Mouse (Mus musculus) forebrain, embryonic 16.5 days (tissue): ENCODE measurements at regions not wholly inside any gene's neighbourhood (a gene's known extent, or its start where the extent isn't known, plus 50 kb on each side); places are given as distances from the start of the nearest gene placed in this dataset.

ENCODE experiments used
- ATAC-seq: fragments of 200-750 bp; cut with Nextera tagmentation; 2 replicates; pipeline ENCODE4 v1.8.0; 2017; ENCODE audit warnings: mild to moderate bottlenecking, moderate library complexity
- H3K27ac ChIP-seq: fragments of 300-500 bp; sonication (generic); 2 replicates; pipeline ENCODE4 v1.5.1; 2014; ENCODE audit warnings: low read length, control low read depth
- H3K27me3 ChIP-seq: fragments of 300-500 bp; sonication (generic); replicated peaks from 2 replicates; pipeline ENCODE4 v1.6.1; 2014; ENCODE audit warnings: low read length; ENCODE audit not compliant: control insufficient read depth, insufficient read depth
- H3K36me3 ChIP-seq: fragments of 300-500 bp; sonication (generic); 2 replicates; pipeline ENCODE4 v1.6.1; 2014; ENCODE audit not compliant: control insufficient read depth, insufficient read depth
- H3K4me1 ChIP-seq: fragments of 300-500 bp; sonication (generic); replicated peaks from 2 replicates; pipeline ENCODE4 v1.6.1; 2014; ENCODE audit warnings: low read length; ENCODE audit not compliant: control insufficient read depth, insufficient read depth
- H3K4me2 ChIP-seq: fragments of 300-500 bp; sonication (generic); 2 replicates; pipeline ENCODE4 v1.6.1; 2014; ENCODE audit warnings: mild to moderate bottlenecking, low read length, control low read depth
- H3K4me3 ChIP-seq: fragments of 300-500 bp; sonication (generic); replicated peaks from 2 replicates; pipeline ENCODE4 v1.5.1; 2014; ENCODE audit warnings: mild to moderate bottlenecking, low read length, control low read depth
- H3K9ac ChIP-seq: fragments of 300-500 bp; sonication (generic); replicated peaks from 2 replicates; pipeline ENCODE4 v1.6.1; 2014; ENCODE audit warnings: low read depth, low read length, control low read depth
- H3K9me3 ChIP-seq: fragments of 300-500 bp; sonication (generic); 2 replicates; pipeline ENCODE4 v1.6.1; 2016; ENCODE audit warnings: low read length; ENCODE audit not compliant: control insufficient read depth
- WGBS: fragments of 180-500 bp; shearing (Covaris S2); extraction: QIAGEN DNeasy Blood & Tissue Kit; methylation state at CpG from one replicate; pipeline ENCODE4 v1.1.7; 2014; 5-methylcytosine and 5-hydroxymethylcytosine counted together

GRCm38 (mm10) chr14:102656235-102656634 is 326.2 kb downstream of the Kctd12 start:
- H3K9ac ChIP-seq, result no peak overlapping the region
- no peak overlapping the region for H3K4me3 ChIP-seq
- no peak overlapping the region for H3K4me2 ChIP-seq
- H3K9me3 ChIP-seq, result 0 out of 2 replicates have a peak, but pooled peaks cover 2% of the 10 kb centered on the region
- no peak overlapping the region for H3K27ac ChIP-seq
- no peak for ATAC-seq
- no peaks in the 10 kb centered on the region for H3K4me1 ChIP-seq
- no peaks in the 10 kb centered on the region for H3K36me3 ChIP-seq
- H3K27me3 ChIP-seq, result no peaks in the 10 kb centered on the region
- WGBS, result 77% methylated on average over 1 of the region's 1 CpGs

DNA sequence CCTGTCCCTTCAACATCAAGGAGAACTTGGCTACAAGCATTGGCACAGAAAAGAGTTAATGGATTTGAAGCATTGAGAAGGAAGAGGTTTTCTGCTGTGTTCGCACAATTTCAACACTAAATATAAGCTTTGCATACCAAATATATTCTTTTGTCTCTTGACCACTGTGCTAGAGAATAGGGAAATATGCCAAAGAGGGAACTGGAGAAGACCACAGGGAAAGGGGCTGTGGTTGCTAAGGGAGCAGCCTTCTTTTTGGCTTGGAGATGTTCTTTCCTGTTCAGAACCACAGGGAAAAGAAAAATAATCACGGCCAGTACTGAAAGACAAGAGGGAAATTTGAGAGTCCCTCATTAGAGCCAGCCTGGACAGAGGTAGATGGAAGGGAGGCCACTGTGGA is 352.8 kb downstream of the Kctd12 start:
- Histone ChIP-seq H3K4me3 (no peak overlapping the region), H3K4me1 (no peaks in the 10 kb centered on the region), H3K9me3 (no peaks in the 10 kb centered on the region), H3K4me2 (no peak overlapping the region), H3K27me3 (no peaks in the 10 kb centered on the region), H3K36me3 (no peaks in the 10 kb centered on the region), H3K9ac (no peak overlapping the region), H3K27ac (no peak overlapping the region)
- ATAC-seq, result peak; percentile 69
- WGBS, result 21% methylated on average over 2 of the region's 2 CpGs

DNA sequence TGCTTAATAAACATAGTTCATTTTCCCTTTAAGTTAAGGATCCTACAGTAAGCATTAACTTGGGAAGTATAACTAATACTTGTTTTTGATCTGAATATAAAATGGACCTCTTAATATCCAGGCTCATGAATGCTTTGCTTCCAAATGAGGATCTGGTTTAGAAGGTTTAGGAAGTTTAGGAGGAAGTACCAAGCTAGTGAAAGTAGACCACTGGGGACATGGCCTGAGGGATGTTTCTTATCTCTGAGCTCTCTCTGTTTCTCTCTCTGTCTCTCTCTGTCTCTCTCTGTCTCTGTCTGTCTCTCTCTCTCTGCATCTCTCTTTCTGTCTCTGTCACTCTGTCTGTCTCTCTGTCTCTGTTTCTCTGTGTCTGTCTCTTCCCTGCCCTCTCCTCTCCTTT is 360.9 kb downstream of the Kctd12 start:
- no peak for ATAC-seq

DNA sequence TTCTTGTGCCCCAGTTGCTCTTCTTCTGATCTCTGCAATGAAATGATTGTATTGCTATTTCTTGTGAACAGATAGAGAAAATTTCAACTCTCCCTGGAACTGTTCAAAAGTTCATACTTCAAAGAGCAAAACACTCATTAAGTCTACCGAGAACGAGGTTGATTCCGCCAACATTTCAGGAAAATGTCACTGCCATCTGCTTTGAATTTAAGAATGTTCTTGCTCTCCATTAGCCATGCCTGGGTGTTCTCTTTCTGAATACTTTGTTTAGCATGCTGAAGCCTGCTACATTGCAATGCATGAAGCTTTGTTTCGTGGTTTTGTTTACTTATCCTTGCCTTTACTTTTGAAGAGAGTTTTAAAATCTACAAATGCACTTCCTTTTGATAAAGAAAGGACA is 363.4 kb downstream of the Kctd12 start:
- H3K4me2 ChIP-seq, result no peak overlapping the region
- H3K4me3 ChIP-seq, result no peak overlapping the region
- 45% methylated on average over 4 of the region's 4 CpGs for WGBS
- H3K36me3 ChIP-seq, result no peaks in the 10 kb centered on the region
- ATAC-seq, result no peak
- no peaks in the 10 kb centered on the region for H3K27me3 ChIP-seq
- H3K27ac ChIP-seq, result no peak overlapping the region
- H3K9me3 ChIP-seq, result no peaks in the 10 kb centered on the region
- peaks cover 3% of the 10 kb centered on the region; the same call in 1 of the 2 replicates for H3K4me1 ChIP-seq
- no peak overlapping the region for H3K9ac ChIP-seq

More for the DNA sequence above, 360.9 kb downstream of the Kctd12 start:
- no peak overlapping the region for H3K4me2 ChIP-seq
- no peak overlapping the region for H3K27ac ChIP-seq
- no peaks in the 10 kb centered on the region for H3K27me3 ChIP-seq
- no peak overlapping the region for H3K9ac ChIP-seq
- H3K4me3 ChIP-seq, result no peak overlapping the region
- H3K4me1 ChIP-seq, result no peaks in the 10 kb centered on the region
- H3K9me3 ChIP-seq, result no peaks in the 10 kb centered on the region
- H3K36me3 ChIP-seq, result no peaks in the 10 kb centered on the region

GRCm38 (mm10) chr14:102615588-102616309 is 366.7 kb downstream of the Kctd12 start:
- no peaks in the 10 kb centered on the region for H3K9me3 ChIP-seq
- H3K9ac ChIP-seq, result no peak overlapping the region
- no peak overlapping the region for H3K27ac ChIP-seq
- H3K27me3 ChIP-seq, result no peaks in the 10 kb centered on the region
- no peak overlapping the region for H3K4me3 ChIP-seq
- WGBS, result 10% methylated on average over 7 of the region's 7 CpGs
- H3K4me1 ChIP-seq, result peaks cover 3% of the 10 kb centered on the region; the same call in 1 of the 2 replicates
- no peak overlapping the region; the same call in 1 of the 2 replicates for H3K4me2 ChIP-seq
- ATAC-seq, result peak; percentile 81
- H3K36me3 ChIP-seq, result no peaks in the 10 kb centered on the region

- 72% methylated on average over 5 of the region's 5 CpGs for WGBS
- H3K4me3 ChIP-seq, result no peak overlapping the region
- no peaks in the 10 kb centered on the region for H3K36me3 ChIP-seq
- H3K9me3 ChIP-seq, result no peaks in the 10 kb centered on the region
- ATAC-seq, result no peak
- no peaks in the 10 kb centered on the region for H3K4me1 ChIP-seq
- no peak overlapping the region for H3K27ac ChIP-seq
- no peaks in the 10 kb centered on the region for H3K27me3 ChIP-seq
- H3K4me2 ChIP-seq, result no peak overlapping the region
- no peak overlapping the region for H3K9ac ChIP-seq
These were observed 376.4 kb downstream of the Kctd12 start for GRCm38 (mm10) chr14:102606055-102606454.

- H3K27ac ChIP-seq, result no peak overlapping the region
- H3K9me3 ChIP-seq, result no peaks in the 10 kb centered on the region
- no peak overlapping the region for H3K4me3 ChIP-seq
- no peaks in the 10 kb centered on the region for H3K27me3 ChIP-seq
- H3K4me1 ChIP-seq, result no peaks in the 10 kb centered on the region
- no peak overlapping the region for H3K9ac ChIP-seq
- ATAC-seq, result no peak
- 88% methylated on average over 3 of the region's 3 CpGs for WGBS
- no peaks in the 10 kb centered on the region for H3K36me3 ChIP-seq
- no peak overlapping the region for H3K4me2 ChIP-seq
These were observed 387.6 kb downstream of the Kctd12 start for GRCm38 (mm10) chr14:102594850-102595249.

- no peak overlapping the region for H3K27ac ChIP-seq
- no peak for ATAC-seq
- no peaks in the 10 kb centered on the region for H3K27me3 ChIP-seq
- H3K9me3 ChIP-seq, result no peaks in the 10 kb centered on the region
- H3K4me3 ChIP-seq, result no peak overlapping the region
- H3K4me2 ChIP-seq, result no peak overlapping the region
- no peaks in the 10 kb centered on the region for H3K4me1 ChIP-seq
- H3K36me3 ChIP-seq, result no peaks in the 10 kb centered on the region
- no peak overlapping the region for H3K9ac ChIP-seq
- WGBS, result 82% methylated on average over 2 of the region's 2 CpGs
These were observed 428.7 kb downstream of the Kctd12 start for GRCm38 (mm10) chr14:102553781-102554180.

DNA sequence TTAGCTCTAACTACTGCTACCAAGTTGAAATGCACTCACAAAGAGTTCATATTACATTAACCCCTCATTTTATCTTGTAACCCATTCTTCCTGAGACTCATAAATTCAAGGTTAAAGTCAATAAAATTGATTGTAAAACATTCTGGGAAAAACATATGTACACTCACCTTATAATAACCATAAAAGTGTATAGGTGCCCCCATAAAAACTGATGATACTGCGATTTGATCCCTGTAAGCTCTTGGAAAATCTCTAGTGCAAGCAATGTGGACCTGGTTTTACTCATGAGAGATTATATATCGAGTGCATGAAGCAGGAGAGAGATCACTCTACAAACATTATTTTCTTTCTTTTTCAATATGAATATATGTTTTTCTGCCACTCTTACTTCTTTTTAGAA is 429.8 kb downstream of the Kctd12 start:
- Histone ChIP-seq H3K27ac (no peak overlapping the region), H3K27me3 (no peaks in the 10 kb centered on the region), H3K4me3 (no peak overlapping the region), H3K9me3 (no peaks in the 10 kb centered on the region), H3K36me3 (no peaks in the 10 kb centered on the region), H3K4me2 (no peak overlapping the region), H3K9ac (no peak overlapping the region), H3K4me1 (no peaks in the 10 kb centered on the region)
- no peak for ATAC-seq
- 94% methylated on average over 2 of the region's 2 CpGs for WGBS
